Mouse (Mus musculus) heart, embryonic 11.5 days (tissue): ENCODE measurements around the gene Stip1. TPM values are rescaled to one million over a fixed set of nuclear protein-coding genes. Genes with fewer than 3 reads are reported as not detected.
"Not testable (repeated sequence)": the region's sequence is repeated elsewhere in the genome, so short reads cannot be mapped to it uniquely, and the experiment has no call there.

Experiments
- ATAC-seq: fragments of 200-750 bp; cut with Nextera tagmentation; replicated peaks from 2 replicates; pipeline ENCODE4 v1.8.0; 2017; ENCODE audit warnings: moderate library complexity; ENCODE audit not compliant: insufficient number of reproducible peaks, low FRiP score, low TSS enrichment
- H3K27ac ChIP-seq: fragments of 300-500 bp; sonication (generic); 2 replicates; pipeline ENCODE4 v1.5.1; 2014; ENCODE audit warnings: mild to moderate bottlenecking, low read depth, low read length
- H3K27me3 ChIP-seq: fragments of 300-500 bp; sonication (generic); 2 replicates; pipeline ENCODE4 v1.6.1; 2014; ENCODE audit warnings: mild to moderate bottlenecking, low read length, mixed read lengths; ENCODE audit not compliant: control insufficient read depth, insufficient read depth
- H3K36me3 ChIP-seq: fragments of 300-500 bp; sonication (generic); 2 replicates; pipeline ENCODE4 v1.6.1; 2014; ENCODE audit warnings: mild to moderate bottlenecking, low read length, moderate library complexity, mixed read lengths; ENCODE audit not compliant: control insufficient read depth, insufficient read depth
- H3K4me1 ChIP-seq: fragments of 300-500 bp; sonication (generic); 2 replicates; pipeline ENCODE4 v1.6.1; 2014; ENCODE audit warnings: low read length; ENCODE audit not compliant: control insufficient read depth, insufficient read depth
- H3K4me2 ChIP-seq: fragments of 300-500 bp; sonication (generic); 2 replicates; pipeline ENCODE4 v1.6.1; 2014; ENCODE audit warnings: mild to moderate bottlenecking, moderate library complexity
- H3K4me3 ChIP-seq: fragments of 300-500 bp; sonication (generic); 2 replicates; pipeline ENCODE4 v1.5.1; 2014; ENCODE audit warnings: low read depth, low read length
- H3K9ac ChIP-seq: fragments of 300-500 bp; sonication (generic); 2 replicates; pipeline ENCODE4 v1.6.1; 2014; ENCODE audit warnings: mild to moderate bottlenecking, low read depth, low read length, moderate library complexity
- H3K9me3 ChIP-seq: fragments of 300-500 bp; sonication (generic); replicated peaks from 2 replicates; pipeline ENCODE4 v1.6.1; 2016; ENCODE audit warnings: low read length; ENCODE audit not compliant: control insufficient read depth
- WGBS: fragments of 180-500 bp; shearing (Covaris S2); extraction: QIAGEN DNeasy Blood & Tissue Kit; methylation state at CpG from one replicate; pipeline ENCODE4 v1.1.7; 2014; ENCODE audit not compliant: insufficient replicate concordance; 5-methylcytosine and 5-hydroxymethylcytosine counted together
- polyA plus RNA-seq: library from polyadenylated mRNA; unstranded; fragments of >200 nt; fragmentation: Nextera tagmentation; extraction: Ambion mirVana; gene quantifications from 2 replicates; pipeline ENCODE4 v1.2.1, GENCODE M21; 2014

Gene Stip1
- polyA plus RNA-seq, 1 experiment from 2014 or later, result 266 TPM

- Histone ChIP-seq H3K9me3 (peaks cover 3% of the 10 kb centered on the region; the same call in 1 of the 2 replicates), H3K9ac (no peak overlapping the region), H3K4me2 (no peak overlapping the region; the same call in 1 of the 2 replicates), H3K27me3 (no peaks in the 10 kb centered on the region), H3K27ac (no peak overlapping the region), H3K36me3 (peaks cover 11% of the 10 kb centered on the region), H3K4me3 (no peak overlapping the region), H3K4me1 (peaks cover 22% of the 10 kb centered on the region)
- ATAC-seq, result no peak
- WGBS, result 88% methylated on average over 8 of the region's 8 CpGs
These were observed 45.3 kb downstream of the Stip1 start for GRCm38 (mm10) chr19:6994489-6994888.

GRCm38 (mm10) chr19:6994002-6994401, 45.8 kb downstream of the Stip1 start:
- Histone ChIP-seq H3K27ac (no peak overlapping the region), H3K27me3 (no peaks in the 10 kb centered on the region), H3K36me3 (peaks cover 8% of the 10 kb centered on the region), H3K4me1 (peaks cover 22% of the 10 kb centered on the region), H3K4me3 (no peak overlapping the region), H3K9ac (no peak overlapping the region), H3K4me2 (no peak overlapping the region), H3K9me3 (no peaks in the 10 kb centered on the region; the same call in 1 of the 2 replicates)
- ATAC-seq, result no peak
- 88% methylated on average over 8 of the region's 8 CpGs for WGBS

GRCm38 (mm10) chr19:6993011-6993770, 46.6 kb downstream of the Stip1 start:
- 63% methylated on average over 14 of the region's 14 CpGs for WGBS
- H3K9ac ChIP-seq, result peak overlapping the region; percentile 78
- no peaks in the 10 kb centered on the region for H3K27me3 ChIP-seq
- ATAC-seq, result 0 out of 2 replicates have a peak, but pooled peaks have one; percentile 1
- H3K4me2 ChIP-seq, result peak overlapping the region; percentile 71
- H3K4me3 ChIP-seq, result peak overlapping the region; percentile 51
- H3K4me1 ChIP-seq, result peaks cover 25% of the 10 kb centered on the region
- peaks cover 3% of the 10 kb centered on the region; the same call in 1 of the 2 replicates for H3K36me3 ChIP-seq
- no peaks in the 10 kb centered on the region for H3K9me3 ChIP-seq
- peak overlapping the region; percentile 69 for H3K27ac ChIP-seq

DNA sequence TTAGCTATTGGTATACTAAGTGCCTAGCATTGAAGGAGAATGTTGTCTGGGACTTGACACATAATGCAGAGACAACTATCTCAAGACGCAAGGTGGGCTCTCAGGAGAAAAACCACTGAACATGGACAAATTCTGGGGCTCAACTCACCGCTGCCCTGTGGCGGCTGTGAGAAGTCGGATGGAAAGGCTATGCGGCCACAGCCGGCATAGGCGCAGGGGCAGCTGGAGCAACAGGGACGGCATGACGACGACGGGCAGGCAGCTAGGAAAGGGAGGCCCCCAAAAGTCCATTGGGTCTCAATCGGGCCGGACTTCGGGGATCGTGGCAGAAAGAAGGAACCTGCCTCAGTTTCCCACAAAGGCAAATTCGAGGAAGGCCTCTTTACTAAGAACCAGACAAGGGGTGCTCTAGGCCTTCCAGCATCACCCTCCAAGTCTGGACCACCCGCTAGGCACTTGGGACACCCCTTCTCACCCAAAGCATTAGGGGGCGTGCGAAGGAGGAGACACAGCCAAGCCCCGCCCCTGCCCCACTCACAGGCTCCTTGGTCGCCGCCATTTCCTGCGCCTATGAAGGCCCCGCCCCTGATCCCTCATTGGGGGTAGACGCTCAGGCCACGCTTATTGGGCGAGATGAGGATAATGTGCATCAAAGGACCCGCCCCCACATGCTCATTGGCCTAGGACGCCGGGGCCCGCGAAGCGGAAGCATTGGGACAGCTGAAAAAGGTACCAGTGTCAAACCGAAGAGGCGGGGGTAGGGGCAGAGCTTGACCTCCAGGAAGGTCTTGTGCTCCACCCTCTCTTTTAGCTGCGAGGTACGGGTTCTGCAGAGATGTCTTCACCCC, 47.5 kb downstream of the Stip1 start, which contains the start of gene Dnajc4:
TSS of gene Dnajc4 (minus strand) at position 562 of the 848 bp plus-strand sequence.
- peak within 1 kb of the TSS; percentile 71 for H3K4me2 ChIP-seq
- WGBS, result 3% methylated on average over 37 of the region's 37 CpGs
- H3K4me1 ChIP-seq, result peaks cover 29% of the 10 kb centered on the region
- H3K9me3 ChIP-seq, result no peaks in the 10 kb centered on the region
- peak within 1 kb of the TSS; percentile 51 for H3K4me3 ChIP-seq
- H3K27me3 ChIP-seq, result no peaks in the 10 kb centered on the region
- peaks cover 3% of the 10 kb centered on the region; the same call in 1 of the 2 replicates for H3K36me3 ChIP-seq
- peak within 1 kb of the TSS; percentile 78 for H3K9ac ChIP-seq
- H3K27ac ChIP-seq, result peak within 1 kb of the TSS; percentile 69
- ATAC-seq, result peak; percentile 89

DNA sequence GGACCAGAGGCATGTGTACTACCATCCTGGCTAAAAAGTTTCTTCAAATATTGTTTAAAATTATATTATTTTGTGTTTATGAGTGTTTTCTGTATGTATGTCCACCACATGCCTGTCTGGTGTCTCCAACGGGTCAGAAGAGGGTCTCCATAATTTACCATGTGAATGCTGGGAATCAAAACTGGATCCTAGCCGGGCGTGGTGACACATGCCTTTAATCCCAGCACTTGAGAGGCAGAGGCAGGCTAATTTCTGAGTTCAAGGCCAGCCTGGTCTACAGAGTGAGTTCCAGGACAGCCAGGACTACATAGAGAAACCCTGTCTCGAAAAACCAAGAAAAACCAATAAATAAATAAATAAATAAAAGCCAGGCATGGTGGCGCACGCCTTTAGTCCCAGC, 48.6 kb downstream of the Stip1 start:
- not testable (repeated sequence) for H3K27me3 ChIP-seq, ATAC-seq, H3K9ac ChIP-seq, H3K4me3 ChIP-seq, H3K27ac ChIP-seq, H3K9me3 ChIP-seq, H3K4me2 ChIP-seq, H3K36me3 ChIP-seq
- H3K4me1 ChIP-seq, result peaks cover 36% of the 10 kb centered on the region
- WGBS, result 86% methylated on average over 6 of the region's 6 CpGs

DNA sequence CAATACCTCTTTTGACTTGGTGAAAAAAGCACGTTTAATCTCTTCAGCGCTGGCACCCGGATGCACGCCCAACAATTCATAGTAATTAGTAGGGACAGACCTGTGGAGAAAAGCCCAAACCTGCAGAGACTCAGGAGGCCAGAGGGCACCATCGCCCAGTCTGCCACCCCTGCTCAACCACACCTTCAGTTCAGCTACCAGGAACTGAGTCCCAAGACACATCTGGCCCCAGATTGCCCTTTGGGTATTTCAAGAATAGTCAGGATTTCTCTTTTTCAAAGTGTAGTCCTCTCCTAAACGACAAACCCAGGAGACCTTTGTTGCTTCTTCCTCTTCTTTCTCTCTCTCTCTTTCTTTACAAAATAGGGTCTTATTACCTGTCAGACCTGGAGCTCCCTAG, 49.1 kb downstream of the Stip1 start:
- H3K36me3 ChIP-seq, result peaks cover 3% of the 10 kb centered on the region; the same call in 1 of the 2 replicates
- H3K27ac ChIP-seq, result no peak overlapping the region
- H3K27me3 ChIP-seq, result no peaks in the 10 kb centered on the region
- no peak for ATAC-seq
- H3K4me1 ChIP-seq, result peaks cover 38% of the 10 kb centered on the region
- H3K4me3 ChIP-seq, result no peak overlapping the region
- no peak overlapping the region for H3K4me2 ChIP-seq
- H3K9me3 ChIP-seq, result no peaks in the 10 kb centered on the region
- no peak overlapping the region for H3K9ac ChIP-seq
- 87% methylated on average over 6 of the region's 6 CpGs for WGBS

DNA sequence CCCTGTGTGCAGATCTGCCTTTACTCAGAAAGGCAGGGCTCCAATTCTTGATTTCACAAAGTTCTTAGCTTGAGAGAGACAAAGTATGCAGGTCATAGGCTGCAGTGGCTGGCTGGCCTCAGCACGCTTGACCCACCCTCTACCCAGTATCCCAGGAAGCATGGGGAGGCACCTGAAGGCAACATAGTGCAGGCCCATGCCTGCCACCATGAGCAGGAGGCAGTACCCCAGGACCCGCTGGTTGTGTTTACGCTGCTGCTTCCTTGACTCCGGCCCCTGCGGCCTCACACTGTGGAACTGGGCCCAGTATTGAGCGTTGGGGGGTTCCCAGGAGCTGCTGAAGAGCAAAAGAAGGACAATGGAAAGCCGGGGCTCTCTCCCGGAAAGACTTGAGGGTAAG, 50.5 kb downstream of the Stip1 start:
- Histone ChIP-seq H3K27ac (no peak overlapping the region), H3K27me3 (no peaks in the 10 kb centered on the region), H3K4me1 (peaks cover 25% of the 10 kb centered on the region), H3K9ac (no peak overlapping the region), H3K4me3 (no peak overlapping the region), H3K9me3 (no peaks in the 10 kb centered on the region), H3K36me3 (peaks cover 9% of the 10 kb centered on the region; the same call in 1 of the 2 replicates), H3K4me2 (no peak overlapping the region; the same call in 1 of the 2 replicates)
- no peak for ATAC-seq
- WGBS, result 90% methylated on average over 8 of the region's 8 CpGs

GRCm38 (mm10) chr19:6987904-6988285, 51.9 kb downstream of the Stip1 start:
- peaks cover 18% of the 10 kb centered on the region for H3K4me1 ChIP-seq
- H3K4me2 ChIP-seq, result peak overlapping the region; percentile 90
- no peak for ATAC-seq
- no peaks in the 10 kb centered on the region for H3K27me3 ChIP-seq
- peak overlapping the region; percentile 96 for H3K9ac ChIP-seq
- WGBS, result 3% methylated on average over 8 of the region's 8 CpGs
- H3K27ac ChIP-seq, result peak overlapping the region; percentile 98
- peak overlapping the region; percentile 90 for H3K4me3 ChIP-seq
- no peaks in the 10 kb centered on the region for H3K9me3 ChIP-seq
- H3K36me3 ChIP-seq, result peaks cover 17% of the 10 kb centered on the region
